Mouse (Mus musculus): ENCODE results near the gene Olfr916.

DNA sequence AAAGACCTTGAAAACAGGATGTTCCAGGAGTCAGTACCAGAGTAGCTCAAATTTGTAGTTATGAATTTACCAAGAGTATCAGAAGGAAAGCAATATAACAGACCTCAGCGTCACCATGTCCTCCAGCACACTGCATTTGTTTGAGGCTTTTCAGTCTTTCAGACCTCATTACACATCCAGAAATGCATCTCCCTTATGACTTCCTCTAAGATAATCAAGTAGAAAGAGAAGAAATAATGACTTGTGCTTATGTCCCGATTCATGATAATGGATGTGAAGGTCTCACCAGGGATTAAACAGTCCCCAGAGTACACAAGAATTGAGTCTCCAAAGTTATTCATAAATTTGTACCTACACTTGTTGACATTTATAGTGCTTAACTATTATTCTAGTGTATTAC, 14.8 kb upstream of the Olfr916 start, which contains the start of gene Olfr918:
- TF ChIP-seq CTCF (conservative IDR thresholded peaks at IDR 0.05; ENCODE audit: low read length) (no peak), NANOG (IDR thresholded peaks at IDR 0.05; ENCODE audit: borderline replicate concordance, low read length) (no peak)
